Mouse (Mus musculus): ENCODE data around the gene Arg1.

- TF ChIP-seq CTCF (IDR thresholded peaks at IDR 0.05; ENCODE audit: borderline replicate concordance, insufficient read depth, low read depth, low read length) = no peak
- TF ChIP-seq POLR2A (IDR thresholded peaks at IDR 0.05; ENCODE audit: borderline replicate concordance, insufficient read depth, low read length) = no peak
These were observed 788 bp upstream of the Arg1 start for GRCm38 (mm10) chr10:24928072-24928471.

Measured in cerebellum, adult 2 months (tissue).